Mouse (Mus musculus) limb, embryonic 15.5 days (tissue): ENCODE data around the gene Cfap97. TPM values are rescaled to one million over a fixed set of nuclear protein-coding genes. Genes with fewer than 3 reads are reported as not detected.
"Not testable (repeated sequence)": the region's sequence is repeated elsewhere in the genome, so short reads cannot be mapped to it uniquely, and the experiment has no call there.

Experiments used
- ATAC-seq: fragments of 200-750 bp; cut with Nextera tagmentation; 2 replicates; pipeline ENCODE4 v1.8.0; 2017; ENCODE audit warnings: low read depth, moderate TSS enrichment; ENCODE audit not compliant: insufficient number of reproducible peaks, low FRiP score, low TSS enrichment
- H3K27ac ChIP-seq: fragments of 300-500 bp; sonication (generic); 2 replicates; pipeline ENCODE4 v1.5.1; 2015; ENCODE audit warnings: moderate library complexity, mild to moderate bottlenecking, inconsistent platforms
- H3K27me3 ChIP-seq: fragments of 300-500 bp; sonication (generic); 2 replicates; pipeline ENCODE4 v1.6.1; 2015; ENCODE audit warnings: inconsistent platforms
- H3K36me3 ChIP-seq: fragments of 300-500 bp; sonication (generic); 2 replicates; pipeline ENCODE4 v1.6.1; 2015; ENCODE audit warnings: inconsistent platforms
- H3K4me1 ChIP-seq: fragments of 300-500 bp; sonication (generic); 2 replicates; pipeline ENCODE4 v1.6.1; 2015; ENCODE audit warnings: inconsistent platforms
- H3K4me2 ChIP-seq: fragments of 300-500 bp; sonication (generic); 2 replicates; pipeline ENCODE4 v1.6.1; 2015; ENCODE audit warnings: mild to moderate bottlenecking, inconsistent platforms
- H3K4me3 ChIP-seq: fragments of 300-500 bp; sonication (generic); 2 replicates; pipeline ENCODE4 v1.5.1; 2015; ENCODE audit warnings: mild to moderate bottlenecking, inconsistent platforms
- H3K9ac ChIP-seq: fragments of 300-500 bp; sonication (generic); 2 replicates; pipeline ENCODE4 v1.6.1; 2015; ENCODE audit warnings: inconsistent platforms
- H3K9me3 ChIP-seq: fragments of 300-500 bp; sonication (generic); 2 replicates; pipeline ENCODE4 v1.6.1; 2016; ENCODE audit warnings: inconsistent platforms
- WGBS: fragments of 180-500 bp; shearing (Covaris S2); methylation state at CpG from one replicate; pipeline ENCODE4 v1.1.7; 2015; 5-methylcytosine and 5-hydroxymethylcytosine counted together
- polyA plus RNA-seq: library from polyadenylated mRNA; unstranded; fragments of >200 nt; fragmentation: Nextera tagmentation; extraction: Ambion mirVana; gene quantifications from 2 replicates; pipeline ENCODE4 v1.2.1, GENCODE M21; 2015

Cfap97 gene
- polyA plus RNA-seq, 1 experiment from 2014 or later: 27.4 TPM

GRCm38 (mm10) chr8:46208354-46208753, 56.8 kb downstream of the Cfap97 start:
- Histone ChIP-seq H3K27me3 (no peaks in the 10 kb centered on the region), H3K4me1 (peaks cover 43% of the 10 kb centered on the region), H3K4me2 (peak overlapping the region; percentile 71), H3K4me3 (peak overlapping the region; percentile 85; the same call in 1 of the 2 replicates), H3K9ac (no peak overlapping the region), H3K9me3 (no peaks in the 10 kb centered on the region), H3K27ac (0 out of 2 replicates have a peak overlapping the region, but pooled peaks have one; percentile 30), H3K36me3 (peaks cover 51% of the 10 kb centered on the region)
- 70% methylated on average over 12 of the region's 12 CpGs for WGBS
- no peak for ATAC-seq

- Histone ChIP-seq H3K9ac (no peak overlapping the region), H3K4me3 (peak overlapping the region; percentile 85), H3K9me3 (no peaks in the 10 kb centered on the region), H3K4me1 (peaks cover 43% of the 10 kb centered on the region), H3K4me2 (peak overlapping the region; percentile 71), H3K27ac (no peak overlapping the region), H3K27me3 (no peaks in the 10 kb centered on the region), H3K36me3 (peaks cover 46% of the 10 kb centered on the region)
- ATAC-seq: no peak
- 81% methylated on average over 15 of the region's 15 CpGs for WGBS
These were observed 57.5 kb downstream of the Cfap97 start for GRCm38 (mm10) chr8:46209057-46209456.

GRCm38 (mm10) chr8:46210404-46211315, 59.1 kb downstream of the Cfap97 start, which contains the start of gene Slc25a4:
TSS of gene Slc25a4 (minus strand) at chr8:46211284.
- under 1% methylated on average over 77 of the region's 84 CpGs for WGBS
- Histone ChIP-seq H3K4me2 (peak within 1 kb of the TSS; percentile 71), H3K9ac (peak within 1 kb of the TSS; percentile 98), H3K9me3 (no peaks in the 10 kb centered on the region), H3K27ac (peak within 1 kb of the TSS; percentile 97), H3K27me3 (no peaks in the 10 kb centered on the region), H3K4me3 (peak within 1 kb of the TSS; percentile 85), H3K4me1 (peaks cover 39% of the 10 kb centered on the region), H3K36me3 (peaks cover 33% of the 10 kb centered on the region)
- peak; percentile 97 for ATAC-seq

GRCm38 (mm10) chr8:46211611-46212071, 60.1 kb downstream of the Cfap97 start:
- Histone ChIP-seq H3K27me3 (no peaks in the 10 kb centered on the region), H3K4me1 (peaks cover 34% of the 10 kb centered on the region), H3K4me3 (peak overlapping the region; percentile 85), H3K27ac (peak overlapping the region; percentile 97), H3K9me3 (no peaks in the 10 kb centered on the region), H3K9ac (peak overlapping the region; percentile 98), H3K4me2 (peak overlapping the region; percentile 71), H3K36me3 (peaks cover 23% of the 10 kb centered on the region)
- WGBS: 9% methylated on average over 13 of the region's 13 CpGs
- ATAC-seq: no peak

- WGBS: 51% methylated on average over 7 of the region's 7 CpGs
- no peaks in the 10 kb centered on the region for H3K9me3 ChIP-seq
- peaks cover 31% of the 10 kb centered on the region for H3K4me1 ChIP-seq
- H3K9ac ChIP-seq: no peak overlapping the region
- no peaks in the 10 kb centered on the region for H3K27me3 ChIP-seq
- ATAC-seq: no peak
- no peak overlapping the region for H3K4me2 ChIP-seq
- no peak overlapping the region for H3K4me3 ChIP-seq
- H3K36me3 ChIP-seq: peaks cover 19% of the 10 kb centered on the region; the same call in 1 of the 2 replicates
- H3K27ac ChIP-seq: no peak overlapping the region
These were observed 60.6 kb downstream of the Cfap97 start for GRCm38 (mm10) chr8:46212194-46212593.

- H3K4me1 ChIP-seq: peaks cover 18% of the 10 kb centered on the region
- H3K9me3 ChIP-seq: no peaks in the 10 kb centered on the region
- 44% methylated on average over 2 of the region's 2 CpGs for WGBS
- no peaks in the 10 kb centered on the region for H3K27me3 ChIP-seq
- H3K4me2 ChIP-seq: no peak overlapping the region
- H3K4me3 ChIP-seq: no peak overlapping the region
- H3K36me3 ChIP-seq: 0 out of 2 replicates have a peak, but pooled peaks cover 2% of the 10 kb centered on the region
- H3K27ac ChIP-seq: no peak overlapping the region
- no peak for ATAC-seq
- H3K9ac ChIP-seq: no peak overlapping the region
These were observed 62.5 kb downstream of the Cfap97 start for GRCm38 (mm10) chr8:46213971-46214480.

- WGBS: 4% methylated on average over 14 of the region's 14 CpGs
- ATAC-seq: peak; percentile 70
- H3K4me1 ChIP-seq: peaks cover under 1% of the 10 kb centered on the region; the same call in 1 of the 2 replicates
- H3K4me3 ChIP-seq: peak overlapping the region; percentile 41
- no peaks in the 10 kb centered on the region for H3K27me3 ChIP-seq
- H3K9ac ChIP-seq: peak overlapping the region; percentile 26; the same call in 1 of the 2 replicates
- H3K4me2 ChIP-seq: peak overlapping the region; percentile 69
- no peaks in the 10 kb centered on the region for H3K36me3 ChIP-seq
- H3K27ac ChIP-seq: peak overlapping the region; percentile 34; the same call in 1 of the 2 replicates
- H3K9me3 ChIP-seq: no peaks in the 10 kb centered on the region
These were observed 65.3 kb downstream of the Cfap97 start for GRCm38 (mm10) chr8:46216838-46217237.

- Histone ChIP-seq H3K9me3 (no peaks in the 10 kb centered on the region), H3K4me2 (no peak overlapping the region), H3K27me3 (no peaks in the 10 kb centered on the region), H3K4me1 (no peaks in the 10 kb centered on the region), H3K27ac (no peak overlapping the region), H3K9ac (no peak overlapping the region), H3K36me3 (no peaks in the 10 kb centered on the region), H3K4me3 (no peak overlapping the region)
- no peak for ATAC-seq
- WGBS: 65% methylated on average over 3 of the region's 3 CpGs
These were observed 69.0 kb downstream of the Cfap97 start for GRCm38 (mm10) chr8:46220566-46220965.

- H3K9me3 ChIP-seq: no peaks in the 10 kb centered on the region
- no peak overlapping the region for H3K4me3 ChIP-seq
- H3K9ac ChIP-seq: no peak overlapping the region
- ATAC-seq: 0 out of 2 replicates have a peak, but pooled peaks have one; percentile 44
- H3K36me3 ChIP-seq: no peaks in the 10 kb centered on the region
- H3K4me2 ChIP-seq: no peak overlapping the region
- no peaks in the 10 kb centered on the region for H3K4me1 ChIP-seq
- no peak overlapping the region for H3K27ac ChIP-seq
- H3K27me3 ChIP-seq: no peaks in the 10 kb centered on the region
- 46% methylated on average over 3 of the region's 3 CpGs for WGBS
These were observed 73.9 kb downstream of the Cfap97 start for GRCm38 (mm10) chr8:46225501-46225900.

- no peak for ATAC-seq
- H3K4me3 ChIP-seq: no peak overlapping the region
- 77% methylated on average over 5 of the region's 5 CpGs for WGBS
- H3K4me1 ChIP-seq: no peaks in the 10 kb centered on the region
- no peak overlapping the region for H3K27ac ChIP-seq
- H3K9ac ChIP-seq: no peak overlapping the region
- no peaks in the 10 kb centered on the region for H3K9me3 ChIP-seq
- H3K27me3 ChIP-seq: no peaks in the 10 kb centered on the region
- H3K4me2 ChIP-seq: no peak overlapping the region
- H3K36me3 ChIP-seq: no peaks in the 10 kb centered on the region
These were observed 75.1 kb downstream of the Cfap97 start for GRCm38 (mm10) chr8:46226622-46227021.

GRCm38 (mm10) chr8:46231968-46232367, 80.4 kb downstream of the Cfap97 start:
- H3K9ac ChIP-seq, H3K27me3 ChIP-seq, H3K4me1 ChIP-seq, H3K9me3 ChIP-seq, H3K27ac ChIP-seq, H3K4me2 ChIP-seq, H3K4me3 ChIP-seq, H3K36me3 ChIP-seq, ATAC-seq: not testable (repeated sequence)
- WGBS: 77% methylated on average over 7 of the region's 7 CpGs

GRCm38 (mm10) chr8:46232798-46233197, 81.2 kb downstream of the Cfap97 start:
- no peak for ATAC-seq
- Histone ChIP-seq H3K4me3 (no peak overlapping the region), H3K9ac (no peak overlapping the region), H3K36me3 (no peaks in the 10 kb centered on the region), H3K9me3 (no peaks in the 10 kb centered on the region), H3K4me1 (peaks cover 3% of the 10 kb centered on the region; the same call in 1 of the 2 replicates), H3K27me3 (no peaks in the 10 kb centered on the region), H3K27ac (no peak overlapping the region), H3K4me2 (no peak overlapping the region)
- WGBS: 66% methylated on average over 8 of the region's 8 CpGs
